Mouse (Mus musculus) fat pad, adult 2 months (tissue): ENCODE results near the gene Csnk1d.

ENCODE experiments used
- DNase-seq: peaks from one replicate; pipeline ENCODE4 v3.0.0-alpha.2; 2011; ENCODE audit warnings: low read depth, low spot score; ENCODE audit errors: extremely low read depth

Csnk1d gene

GRCm38 (mm10) chr11:120990951-120991526 lies at the start of gene Csnk1d:
TSS of gene Csnk1d (minus strand) at chr11:120991330.
- DNase-seq = no peak

GRCm38 (mm10) chr11:121039302-121039701 lies 48.2 kb upstream of the Csnk1d start, which contains the start of gene Cd7:
TSS of gene Cd7 (minus strand) at chr11:121039418.
- no peak for DNase-seq

GRCm38 (mm10) chr11:121038366-121039240 lies 47.5 kb upstream of the Csnk1d start:
- DNase-seq = no peak

- DNase-seq = no peak
Measured at GRCm38 (mm10) chr11:121033118-121033517, 42.0 kb upstream of the Csnk1d start.

- DNase-seq = no peak
Measured at GRCm38 (mm10) chr11:121027259-121027658, 36.1 kb upstream of the Csnk1d start.

- no peak for DNase-seq
Measured at GRCm38 (mm10) chr11:121024163-121024562, 33.0 kb upstream of the Csnk1d start.

GRCm38 (mm10) chr11:121019501-121019900 lies 28.4 kb upstream of the Csnk1d start:
- DNase-seq = no peak

- no peak for DNase-seq
Measured at GRCm38 (mm10) chr11:121017703-121018102, 26.6 kb upstream of the Csnk1d start.

GRCm38 (mm10) chr11:121015472-121015871 lies 24.3 kb upstream of the Csnk1d start:
- no peak for DNase-seq

GRCm38 (mm10) chr11:121014896-121015300 lies 23.8 kb upstream of the Csnk1d start:
- no peak for DNase-seq

GRCm38 (mm10) chr11:121013656-121014055 lies 22.5 kb upstream of the Csnk1d start:
- peak; percentile 93 for DNase-seq

- no peak for DNase-seq
Measured at GRCm38 (mm10) chr11:121010044-121010755, 19.1 kb upstream of the Csnk1d start.

GRCm38 (mm10) chr11:121006184-121006583 lies 15.1 kb upstream of the Csnk1d start:
- no peak for DNase-seq

- DNase-seq = no peak
Measured at GRCm38 (mm10) chr11:121004281-121004680, 13.2 kb upstream of the Csnk1d start.

- DNase-seq = no peak
Measured at GRCm38 (mm10) chr11:121001966-121002365, 10.8 kb upstream of the Csnk1d start.

GRCm38 (mm10) chr11:120994741-120995140 lies 3.6 kb upstream of the Csnk1d start:
- DNase-seq = no peak

- DNase-seq = no peak
Measured at GRCm38 (mm10) chr11:120993586-120993985, 2.5 kb upstream of the Csnk1d start.

GRCm38 (mm10) chr11:120993080-120993479 lies 1.9 kb upstream of the Csnk1d start:
- DNase-seq = no peak

- no peak for DNase-seq
Measured at GRCm38 (mm10) chr11:120991791-120992190, 661 bp upstream of the Csnk1d start.

GRCm38 (mm10) chr11:120990126-120990781 lies 876 bp downstream of the Csnk1d start:
- DNase-seq = no peak

- no peak for DNase-seq
Measured at GRCm38 (mm10) chr11:120989523-120989922, 1.6 kb downstream of the Csnk1d start.
